Mouse (Mus musculus): ENCODE measurements around the gene Gm49396.
A peak's percentile ranks its signal among the peaks of the same experiment; 100 is the strongest.

Gm49396 gene

GRCm38 (mm10) chr7:30552102-30553020 lies 10.8 kb upstream of the Gm49396 start, which contains the start of the genes Hspb6 and Proser3:
TSS of gene Hspb6 (plus strand) at chr7:30552178.
TSS of gene Proser3 (minus strand) at chr7:30552299.
- peak; percentile 91 for DNase-seq (ENCODE audit: low spot score)

GRCm38 (mm10) chr7:30553021-30553589 lies 10.0 kb upstream of the Gm49396 start:
- DNase-seq (ENCODE audit: low spot score), result no peak

GRCm38 (mm10) chr7:30553810-30554584 lies 9.1 kb upstream of the Gm49396 start:
- no peak for DNase-seq (ENCODE audit: low spot score)

- DNase-seq (ENCODE audit: low spot score), result no peak
Observed at GRCm38 (mm10) chr7:30556894-30557536, 6.1 kb upstream of the Gm49396 start.

GRCm38 (mm10) chr7:30557901-30558514 lies 5.1 kb upstream of the Gm49396 start:
- no peak for DNase-seq (ENCODE audit: low spot score)

- DNase-seq (ENCODE audit: low spot score), result no peak
Observed at GRCm38 (mm10) chr7:30558656-30559442, 4.3 kb upstream of the Gm49396 start.

- peak; percentile 82 for DNase-seq (ENCODE audit: low spot score)
Observed at GRCm38 (mm10) chr7:30559443-30559954, 3.6 kb upstream of the Gm49396 start, which contains the start of gene Lin37. TSS of gene Lin37 (minus strand) at chr7:30559838.

- DNase-seq (ENCODE audit: low spot score), result no peak
Observed at GRCm38 (mm10) chr7:30560296-30560695, 2.8 kb upstream of the Gm49396 start.

- peak; percentile 26 for DNase-seq (ENCODE audit: low spot score)
Observed at GRCm38 (mm10) chr7:30562526-30563116, 523 bp upstream of the Gm49396 start.

GRCm38 (mm10) chr7:30563906-30564280 lies 749 bp downstream of the Gm49396 start:
- DNase-seq (ENCODE audit: low spot score), result no peak

GRCm38 (mm10) chr7:30564970-30565571 lies 1.9 kb downstream of the Gm49396 start, which contains the start of gene Igflr1:
TSS of gene Igflr1 (plus strand) at chr7:30565427.
- no peak for DNase-seq (ENCODE audit: low spot score)

GRCm38 (mm10) chr7:30566033-30566432 lies 2.9 kb downstream of the Gm49396 start:
- DNase-seq (ENCODE audit: low spot score), result no peak

GRCm38 (mm10) chr7:30567555-30567954 lies 4.4 kb downstream of the Gm49396 start:
- no peak for DNase-seq (ENCODE audit: low spot score)

- no peak for DNase-seq (ENCODE audit: low spot score)
Observed at GRCm38 (mm10) chr7:30572389-30572788, 9.2 kb downstream of the Gm49396 start.

- DNase-seq (ENCODE audit: low spot score), result no peak
Observed at GRCm38 (mm10) chr7:30572969-30573368, 9.8 kb downstream of the Gm49396 start.

GRCm38 (mm10) chr7:30579950-30580349 lies 16.8 kb downstream of the Gm49396 start:
- DNase-seq (ENCODE audit: low spot score), result no peak

GRCm38 (mm10) chr7:30581547-30581946 lies 18.4 kb downstream of the Gm49396 start:
- DNase-seq (ENCODE audit: low spot score), result no peak

GRCm38 (mm10) chr7:30584339-30584738 lies 21.2 kb downstream of the Gm49396 start:
- DNase-seq (ENCODE audit: low spot score), result no peak

GRCm38 (mm10) chr7:30585170-30585569 lies 22.0 kb downstream of the Gm49396 start:
- no peak for DNase-seq (ENCODE audit: low spot score)

Data from urinary bladder, postnatal 25 days (tissue).